Mouse (Mus musculus) myocyte (in vitro differentiated cells): ENCODE results near the gene Mmp9. TPM values are rescaled to one million over a fixed set of nuclear protein-coding genes. Genes with fewer than 3 reads are reported as not detected.

Source experiments
- H3K27me3 ChIP-seq: one replicate; pipeline ENCODE4 v1.6.1; 2011; ENCODE audit not compliant: control insufficient read depth, insufficient read depth, insufficient read length
- H3K36me3 ChIP-seq: one replicate; pipeline ENCODE4 v1.6.1; 2011; ENCODE audit not compliant: control insufficient read depth, insufficient read depth
- H3K4me2 ChIP-seq: one replicate; pipeline ENCODE4 v1.6.1; 2011; ENCODE audit warnings: low read depth, control low read depth
- H3K4me3 ChIP-seq: one replicate; pipeline ENCODE4 v1.5.1; 2011; ENCODE audit warnings: mild to moderate bottlenecking, control low read depth, moderate library complexity
- H3K79me2 ChIP-seq: one replicate; pipeline ENCODE4 v1.6.1; 2011; ENCODE audit not compliant: control insufficient read depth, insufficient read depth
- H3ac ChIP-seq: one replicate; pipeline ENCODE4 v1.6.1; 2011; ENCODE audit not compliant: control insufficient read depth, insufficient read length
- CEBPB ChIP-seq: IDR thresholded peaks from 2 replicates; pipeline ENCODE4 v1.6.1; 2011; ENCODE audit warnings: mild to moderate bottlenecking, moderate library complexity; ENCODE audit not compliant: poor library complexity, insufficient read depth, severe bottlenecking
- E2F4 ChIP-seq: IDR thresholded peaks from one replicate; pipeline ENCODE4 v1.6.1; 2011; ENCODE audit warnings: mild to moderate bottlenecking, control low read depth, moderate library complexity; ENCODE audit not compliant: insufficient read depth
- MAX ChIP-seq: IDR thresholded peaks from one replicate; pipeline ENCODE4 v1.6.1; 2011; ENCODE audit warnings: low read depth, mild to moderate bottlenecking, control low read depth
- MYOD1 ChIP-seq, 3 experiments: IDR thresholded peaks; one replicate each; pipeline ENCODE4 v1.6.1; 2011; ENCODE audit warnings: control low read depth in 2 of 3, low read depth in 2 of 3, mild to moderate bottlenecking in 2 of 3, moderate library complexity in 1 of 3; ENCODE audit not compliant: insufficient read length in 2 of 3, control insufficient read depth in 1 of 3
- MYOG ChIP-seq, 3 experiments: IDR thresholded peaks; one replicate each; pipeline ENCODE4 v1.6.1; 2011; ENCODE audit warnings: control low read depth in 2 of 3, low read depth in 2 of 3, mild to moderate bottlenecking in 2 of 3; ENCODE audit not compliant: insufficient read length in 2 of 3, control insufficient read depth in 1 of 3, insufficient read depth in 1 of 3
- POLR2A ChIP-seq: IDR thresholded peaks from one replicate; pipeline ENCODE4 v1.6.1; 2011; ENCODE audit warnings: low read depth, mild to moderate bottlenecking, control low read depth, moderate library complexity; ENCODE audit not compliant: insufficient read length
- POLR2AphosphoS2 ChIP-seq: IDR thresholded peaks from one replicate; pipeline ENCODE4 v1.6.1; 2011; ENCODE audit warnings: low read depth, control low read depth; ENCODE audit not compliant: insufficient read length
- REST ChIP-seq: IDR thresholded peaks from one replicate; pipeline ENCODE4 v1.6.1; 2011; ENCODE audit warnings: mild to moderate bottlenecking, control low read depth, moderate library complexity; ENCODE audit not compliant: insufficient read depth, insufficient read length
- SRF ChIP-seq: IDR thresholded peaks from one replicate; pipeline ENCODE4 v1.6.1; 2011; ENCODE audit warnings: low read depth; ENCODE audit not compliant: control insufficient read depth, insufficient read length
- TCF12 ChIP-seq: IDR thresholded peaks from one replicate; pipeline ENCODE4 v1.6.1; 2011; ENCODE audit warnings: mild to moderate bottlenecking, control low read depth; ENCODE audit not compliant: poor library complexity, insufficient read depth, severe bottlenecking
- TCF3 ChIP-seq: IDR thresholded peaks from one replicate; pipeline ENCODE4 v1.6.1; 2011; ENCODE audit warnings: low read depth, control low read depth; ENCODE audit not compliant: insufficient read length
- USF1 ChIP-seq: IDR thresholded peaks from one replicate; pipeline ENCODE4 v1.6.1; 2011; ENCODE audit warnings: low read depth, mild to moderate bottlenecking, control low read depth, moderate library complexity
- polyA plus RNA-seq: library from polyadenylated mRNA; unstranded; fragments of >200 nt; fragmentation: generic; extraction: Trizol; gene quantifications from one replicate; pipeline ENCODE4 v1.2.1, GENCODE M21; 2012; ENCODE audit warnings: missing spikeins

Gene Mmp9
- polyA plus RNA-seq, 1 experiment, result 1.7 TPM

DNA sequence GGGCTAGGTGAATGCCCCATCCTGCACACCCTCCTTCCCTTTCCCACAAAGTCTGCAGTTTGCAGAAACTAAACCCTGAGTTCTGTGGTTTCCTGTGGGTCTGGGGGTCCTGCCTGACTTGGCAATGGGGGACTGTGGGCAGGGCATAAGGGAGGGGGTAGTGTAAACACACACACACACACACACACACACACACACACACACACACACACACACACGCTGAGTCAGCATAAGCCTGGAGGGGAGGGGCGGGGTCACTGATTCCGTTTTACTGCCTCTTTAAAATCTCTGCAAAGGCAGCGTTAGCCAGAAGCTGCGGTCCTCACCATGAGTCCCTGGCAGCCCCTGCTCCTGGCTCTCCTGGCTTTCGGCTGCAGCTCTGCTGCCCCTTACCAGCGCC, 7.3 kb downstream of the Mmp9 start:
- Histone ChIP-seq H3K4me3 (no peak overlapping the region), H3K36me3 (no peaks in the 10 kb centered on the region), H3ac (no peak overlapping the region), H3K27me3 (peaks cover 28% of the 10 kb centered on the region), H3K79me2 (no peaks in the 10 kb centered on the region), H3K4me2 (no peak overlapping the region)
- TF ChIP-seq POLR2AphosphoS2, result no peak
- TF ChIP-seq SRF, result no peak
- TF ChIP-seq POLR2A, result no peak
- TF ChIP-seq CEBPB, result no peak
- TF ChIP-seq TCF3, result no peak
- no peak for TF ChIP-seq MYOD1 (IDR thresholded peaks at IDR 0.05; ENCODE audit: control insufficient read depth in 1 of 3, insufficient read length in 2 of 3, low read depth in 2 of 3)
- TF ChIP-seq MAX, result no peak

DNA sequence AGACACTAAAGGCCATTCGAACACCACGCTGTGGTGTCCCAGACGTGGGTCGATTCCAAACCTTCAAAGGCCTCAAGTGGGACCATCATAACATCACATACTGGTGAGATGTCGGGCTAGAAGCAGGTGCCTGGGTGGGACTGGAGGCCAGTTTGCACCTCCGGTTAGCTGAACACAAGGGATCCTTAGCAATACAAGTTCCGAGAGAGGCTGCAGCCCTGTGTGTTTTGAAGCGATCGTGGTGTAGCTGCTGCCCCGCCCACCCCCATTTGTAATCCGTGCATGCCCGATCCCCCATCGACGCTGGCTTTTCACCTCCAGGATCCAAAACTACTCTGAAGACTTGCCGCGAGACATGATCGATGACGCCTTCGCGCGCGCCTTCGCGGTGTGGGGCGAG, 8.4 kb downstream of the Mmp9 start:
- no peaks in the 10 kb centered on the region for H3K36me3 ChIP-seq
- no peak overlapping the region for H3K4me2 ChIP-seq
- no peaks in the 10 kb centered on the region for H3K79me2 ChIP-seq
- no peak overlapping the region for H3ac ChIP-seq
- no peak for TF ChIP-seq REST
- no peak for TF ChIP-seq USF1
- TF ChIP-seq MYOD1 (IDR thresholded peaks at IDR 0.05; ENCODE audit: control insufficient read depth in 1 of 3, insufficient read length in 2 of 3, low read depth in 2 of 3), result no peak
- no peak for TF ChIP-seq POLR2A
- TF ChIP-seq MAX, result no peak
- TF ChIP-seq MYOG (IDR thresholded peaks at IDR 0.05; ENCODE audit: control insufficient read depth in 1 of 3, insufficient read depth in 1 of 3, insufficient read length in 2 of 3, low read depth in 2 of 3), result no peak
- TF ChIP-seq CEBPB, result no peak
- no peak for TF ChIP-seq SRF
- TF ChIP-seq POLR2AphosphoS2, result no peak
- no peak for TF ChIP-seq TCF12
- TF ChIP-seq E2F4, result no peak
- no peak for TF ChIP-seq TCF3
- H3K4me3 ChIP-seq, result no peak overlapping the region
- H3K27me3 ChIP-seq, result peaks cover 28% of the 10 kb centered on the region

DNA sequence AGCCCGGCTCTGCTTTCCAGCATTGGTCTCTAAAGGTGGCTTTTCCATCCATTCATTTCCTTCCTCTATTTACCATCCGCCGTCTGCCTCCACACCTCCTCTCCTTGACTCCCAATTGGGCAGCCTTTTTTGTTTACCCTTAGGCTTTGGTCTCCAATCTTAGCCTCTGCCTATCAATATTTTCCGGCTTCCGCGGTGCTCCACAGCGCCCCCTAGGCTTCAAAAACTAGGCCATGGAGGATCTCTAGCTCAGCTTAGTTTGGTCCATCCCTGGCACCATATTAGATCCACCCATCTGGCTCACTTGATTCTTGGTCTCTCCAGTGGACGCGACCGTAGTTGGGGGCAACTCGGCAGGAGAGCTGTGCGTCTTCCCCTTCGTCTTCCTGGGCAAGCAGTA, 9.9 kb downstream of the Mmp9 start:
- Histone ChIP-seq H3K4me3 (no peak overlapping the region), H3ac (no peak overlapping the region), H3K36me3 (no peaks in the 10 kb centered on the region), H3K4me2 (no peak overlapping the region), H3K27me3 (peaks cover 23% of the 10 kb centered on the region), H3K79me2 (no peaks in the 10 kb centered on the region)
- TF ChIP-seq SRF (no peak), E2F4 (no peak), CEBPB (no peak), MYOG (IDR thresholded peaks at IDR 0.05; ENCODE audit: control insufficient read depth in 1 of 3, insufficient read depth in 1 of 3, insufficient read length in 2 of 3, low read depth in 2 of 3) (no peak), MAX (no peak), POLR2AphosphoS2 (no peak), TCF3 (no peak), USF1 (no peak), TCF12 (no peak)

DNA sequence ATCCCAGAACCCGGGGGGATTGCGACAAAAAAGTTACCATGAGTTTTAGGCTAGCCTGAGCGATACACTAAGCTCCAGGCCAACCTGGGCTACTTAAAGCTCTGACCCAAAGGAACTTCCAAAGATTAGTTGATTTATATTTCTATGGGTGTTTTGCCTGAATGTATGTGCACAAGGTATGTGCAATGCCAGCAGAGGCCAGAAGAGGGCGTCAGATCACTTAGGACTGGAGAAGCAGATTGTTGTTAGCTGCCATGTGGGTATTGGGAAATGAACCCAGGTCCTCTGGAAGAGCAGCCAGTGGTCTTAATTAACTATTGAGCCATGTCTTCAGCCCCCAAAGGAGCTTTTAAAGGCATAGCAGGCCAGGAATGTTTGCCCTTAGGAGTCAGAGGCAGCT, 11.2 kb downstream of the Mmp9 start:
- Histone ChIP-seq H3ac (no peak overlapping the region), H3K36me3 (no peaks in the 10 kb centered on the region), H3K79me2 (no peaks in the 10 kb centered on the region), H3K27me3 (peaks cover 23% of the 10 kb centered on the region), H3K4me2 (no peak overlapping the region), H3K4me3 (no peak overlapping the region)
- TF ChIP-seq MAX (no peak), MYOD1 (IDR thresholded peaks at IDR 0.05; ENCODE audit: control insufficient read depth in 1 of 3, insufficient read length in 2 of 3, low read depth in 2 of 3) (no peak), USF1 (no peak), CEBPB (no peak), POLR2A (no peak), TCF3 (no peak), POLR2AphosphoS2 (no peak), E2F4 (no peak), REST (no peak), MYOG (IDR thresholded peaks at IDR 0.05; ENCODE audit: control insufficient read depth in 1 of 3, insufficient read depth in 1 of 3, insufficient read length in 2 of 3, low read depth in 2 of 3) (no peak), SRF (no peak), TCF12 (no peak)

DNA sequence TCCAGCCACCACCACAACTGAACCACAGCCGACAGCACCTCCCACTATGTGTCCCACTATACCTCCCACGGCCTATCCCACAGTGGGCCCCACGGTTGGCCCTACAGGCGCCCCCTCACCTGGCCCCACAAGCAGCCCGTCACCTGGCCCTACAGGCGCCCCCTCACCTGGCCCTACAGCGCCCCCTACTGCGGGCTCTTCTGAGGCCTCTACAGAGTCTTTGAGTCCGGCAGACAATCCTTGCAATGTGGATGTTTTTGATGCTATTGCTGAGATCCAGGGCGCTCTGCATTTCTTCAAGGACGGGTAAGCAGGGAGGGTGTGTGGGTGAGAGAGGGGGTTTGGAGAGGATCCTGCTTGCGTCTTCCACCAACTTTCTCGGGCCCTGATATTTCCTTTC, 11.9 kb downstream of the Mmp9 start:
- no peak overlapping the region for H3K4me3 ChIP-seq
- no peaks in the 10 kb centered on the region for H3K36me3 ChIP-seq
- H3K27me3 ChIP-seq, result peaks cover 23% of the 10 kb centered on the region
- H3ac ChIP-seq, result no peak overlapping the region
- no peaks in the 10 kb centered on the region for H3K79me2 ChIP-seq
- TF ChIP-seq POLR2AphosphoS2 (no peak), MYOD1 (IDR thresholded peaks at IDR 0.05; ENCODE audit: control insufficient read depth in 1 of 3, insufficient read length in 2 of 3, low read depth in 2 of 3) (no peak), TCF3 (no peak), POLR2A (no peak), TCF12 (no peak)
- no peak overlapping the region for H3K4me2 ChIP-seq
